Mouse (Mus musculus) liver, adult 2 months (tissue): ENCODE results near the gene Col1a1. TPM values are rescaled to one million over a fixed set of nuclear protein-coding genes. Genes with fewer than 3 reads are reported as not detected.

Experiments used
- DNase-seq: peaks from one replicate; pipeline ENCODE4 v3.0.0-alpha.2; 2011; ENCODE audit warnings: low read depth, low spot score; ENCODE audit errors: extremely low read depth
- H3K27ac ChIP-seq: fragments of 200-500 bp; replicated peaks from 2 replicates; pipeline ENCODE4 v1.5.1; 2012; ENCODE audit warnings: low read depth, mild to moderate bottlenecking, control low read depth, inconsistent platforms, low read length; ENCODE audit not compliant: insufficient read depth
- H3K27me3 ChIP-seq: fragments of 200-500 bp; 2 replicates; pipeline ENCODE4 v1.6.1; 2012; ENCODE audit warnings: mild to moderate bottlenecking, moderate library complexity, low read length, inconsistent platforms; ENCODE audit not compliant: control insufficient read depth, insufficient read depth
- H3K36me3 ChIP-seq: fragments of 200-500 bp; 2 replicates; pipeline ENCODE4 v1.6.1; 2012; ENCODE audit warnings: low read length, inconsistent platforms; ENCODE audit not compliant: control insufficient read depth, insufficient read depth
- H3K4me1 ChIP-seq: fragments of 200-500 bp; 2 replicates; pipeline ENCODE4 v1.6.1; 2011; ENCODE audit warnings: low read length; ENCODE audit not compliant: control insufficient read depth, insufficient read depth
- H3K4me3 ChIP-seq: fragments of 200-500 bp; 2 replicates; pipeline ENCODE4 v1.5.1; 2011; ENCODE audit warnings: low read depth, mild to moderate bottlenecking, control low read depth, low read length, moderate library complexity; ENCODE audit not compliant: insufficient read depth
- H3K79me2 ChIP-seq: fragments of 200-500 bp; 2 replicates; pipeline ENCODE4 v1.6.1; 2012; ENCODE audit warnings: inconsistent platforms, mild to moderate bottlenecking, low read length, moderate library complexity; ENCODE audit not compliant: control insufficient read depth, insufficient read depth
- H3K9ac ChIP-seq: fragments of 200-500 bp; 2 replicates; pipeline ENCODE4 v1.6.1; 2012; ENCODE audit warnings: low read depth, mild to moderate bottlenecking, control low read depth, inconsistent platforms, low read length
- CTCF ChIP-seq: fragments of 200-500 bp; IDR thresholded peaks from 2 replicates; pipeline ENCODE4 v1.5.1; 2011; ENCODE audit warnings: low read depth, low read length, control low read depth
- POLR2A ChIP-seq: fragments of 200-500 bp; IDR thresholded peaks from 2 replicates; pipeline ENCODE4 v1.6.1; 2011; ENCODE audit warnings: low read length, control low read depth; ENCODE audit not compliant: insufficient read depth; ENCODE audit errors: extremely low read depth
- WGBS: fragments of 180-500 bp; shearing (Covaris S2); methylation state at CpG from one replicate; pipeline ENCODE4 v1.1.7; 2018; 5-methylcytosine and 5-hydroxymethylcytosine counted together
- polyA plus RNA-seq: library from polyadenylated mRNA; depleted of rRNA; stranded (reverse); fragments of >200 nt; gene quantifications from 2 replicates; pipeline ENCODE4 v1.2.3, GENCODE M21; 2012
- total RNA-seq: library from RNA; depleted of rRNA; stranded (reverse); fragments of >200 nt; gene quantifications from 2 replicates; pipeline ENCODE4 v1.2.3, GENCODE M21; 2014

The Col1a1 gene
- total and polyA plus RNA-seq, 2 experiments: 1.6 to 2.3 TPM

GRCm38 (mm10) chr11:94971895-94972615, 36.0 kb downstream of the Col1a1 start:
- no peak overlapping the region for H3K27ac ChIP-seq
- TF ChIP-seq POLR2A (no peak), CTCF (no peak)
- H3K27me3 ChIP-seq: no peaks in the 10 kb centered on the region
- H3K79me2 ChIP-seq: no peaks in the 10 kb centered on the region
- DNase-seq: no peak
- no peak overlapping the region for H3K9ac ChIP-seq
- no peak overlapping the region for H3K4me3 ChIP-seq
- H3K4me1 ChIP-seq: no peaks in the 10 kb centered on the region
- WGBS: 62% methylated on average over 16 of the region's 16 CpGs
- no peaks in the 10 kb centered on the region for H3K36me3 ChIP-seq

- 72% methylated on average over 5 of the region's 5 CpGs for WGBS
Observed at GRCm38 (mm10) chr11:94972887-94973286, 36.9 kb downstream of the Col1a1 start.

GRCm38 (mm10) chr11:94973313-94973712, 37.3 kb downstream of the Col1a1 start:
- no peak overlapping the region for H3K9ac ChIP-seq
- TF ChIP-seq CTCF (no peak), POLR2A (no peak)
- H3K27me3 ChIP-seq: no peaks in the 10 kb centered on the region

More at GRCm38 (mm10) chr11:94972887-94973286, 36.9 kb downstream of the Col1a1 start:
- Histone ChIP-seq H3K79me2 (no peaks in the 10 kb centered on the region), H3K36me3 (no peaks in the 10 kb centered on the region), H3K27me3 (no peaks in the 10 kb centered on the region), H3K4me1 (no peaks in the 10 kb centered on the region), H3K4me3 (no peak overlapping the region), H3K27ac (no peak overlapping the region), H3K9ac (no peak overlapping the region)
- DNase-seq: no peak
- TF ChIP-seq CTCF: no peak
- TF ChIP-seq POLR2A: no peak

GRCm38 (mm10) chr11:94974951-94975350, 38.9 kb downstream of the Col1a1 start:
- no peak for DNase-seq
- 58% methylated on average over 2 of the region's 2 CpGs for WGBS

More at GRCm38 (mm10) chr11:94973313-94973712, 37.3 kb downstream of the Col1a1 start:
- WGBS: 76% methylated on average over 4 of the region's 4 CpGs
- H3K79me2 ChIP-seq: no peaks in the 10 kb centered on the region
- no peaks in the 10 kb centered on the region for H3K36me3 ChIP-seq
- DNase-seq: no peak
- no peak overlapping the region for H3K4me3 ChIP-seq
- H3K4me1 ChIP-seq: no peaks in the 10 kb centered on the region
- no peak overlapping the region for H3K27ac ChIP-seq

GRCm38 (mm10) chr11:94976199-94976598, 40.2 kb downstream of the Col1a1 start, which contains the start of gene Sgca:
Gene Sgca (minus strand): TSS chr11:94976327.
- TF ChIP-seq CTCF (no peak), POLR2A (no peak)
- H3K27ac ChIP-seq: no peak within 1 kb of the TSS
- DNase-seq: no peak
- no peaks in the 10 kb centered on the region; the same call in 1 of the 2 replicates for H3K4me1 ChIP-seq
- no peak within 1 kb of the TSS for H3K4me3 ChIP-seq
- 78% methylated on average over 5 of the region's 5 CpGs for WGBS
- no peaks in the 10 kb centered on the region for H3K79me2 ChIP-seq
- no peak within 1 kb of the TSS for H3K9ac ChIP-seq
- no peaks in the 10 kb centered on the region for H3K36me3 ChIP-seq
- H3K27me3 ChIP-seq: no peaks in the 10 kb centered on the region

More at GRCm38 (mm10) chr11:94974951-94975350, 38.9 kb downstream of the Col1a1 start:
- H3K9ac ChIP-seq: no peak overlapping the region
- no peaks in the 10 kb centered on the region; the same call in 1 of the 2 replicates for H3K4me1 ChIP-seq
- no peak overlapping the region for H3K27ac ChIP-seq
- no peaks in the 10 kb centered on the region for H3K36me3 ChIP-seq
- H3K79me2 ChIP-seq: no peaks in the 10 kb centered on the region
- H3K27me3 ChIP-seq: no peaks in the 10 kb centered on the region
- no peak for TF ChIP-seq CTCF
- no peak for TF ChIP-seq POLR2A
- H3K4me3 ChIP-seq: no peak overlapping the region
